Mouse (Mus musculus) forebrain, embryonic 12.5 days (tissue): Measurements from ENCODE around the gene Nfatc2. TPM values are rescaled to one million over a fixed set of nuclear protein-coding genes. Genes with fewer than 3 reads are reported as not detected.

Source experiments
- ATAC-seq: fragments of 200-750 bp; cut with Nextera tagmentation; 2 replicates; pipeline ENCODE4 v1.8.0; 2017; ENCODE audit warnings: moderate TSS enrichment; ENCODE audit not compliant: low FRiP score
- H3K27ac ChIP-seq: fragments of 300-500 bp; sonication (generic); 2 replicates; pipeline ENCODE4 v1.5.1; 2016; ENCODE audit warnings: mild to moderate bottlenecking
- H3K27me3 ChIP-seq: fragments of 300-500 bp; sonication (generic); 2 replicates; pipeline ENCODE4 v1.6.1; 2016; ENCODE audit warnings: mild to moderate bottlenecking
- H3K36me3 ChIP-seq: fragments of 300-500 bp; sonication (generic); replicated peaks from 2 replicates; pipeline ENCODE4 v1.6.1; 2016; ENCODE audit warnings: mild to moderate bottlenecking
- H3K4me1 ChIP-seq: fragments of 300-500 bp; sonication (generic); 2 replicates; pipeline ENCODE4 v1.6.1; 2016
- H3K4me2 ChIP-seq: fragments of 300-500 bp; sonication (generic); 2 replicates; pipeline ENCODE4 v1.6.1; 2016; ENCODE audit warnings: mild to moderate bottlenecking, moderate library complexity
- H3K4me3 ChIP-seq: fragments of 300-500 bp; sonication (generic); replicated peaks from 2 replicates; pipeline ENCODE4 v1.5.1; 2016; ENCODE audit warnings: mild to moderate bottlenecking
- H3K9ac ChIP-seq: fragments of 300-500 bp; sonication (generic); 2 replicates; pipeline ENCODE4 v1.6.1; 2016; ENCODE audit warnings: mild to moderate bottlenecking
- H3K9me3 ChIP-seq: fragments of 300-500 bp; sonication (generic); 2 replicates; pipeline ENCODE4 v1.6.1; 2016
- WGBS: fragments of 180-500 bp; shearing (Covaris S2); methylation state at CpG from one replicate; pipeline ENCODE4 v1.1.7; 2016; 5-methylcytosine and 5-hydroxymethylcytosine counted together
- polyA plus RNA-seq: library from polyadenylated mRNA; unstranded; fragments of >200 nt; fragmentation: Nextera tagmentation; extraction: Ambion mirVana; gene quantifications from 2 replicates; pipeline ENCODE4 v1.2.1, GENCODE M21; 2016

Nfatc2 gene
- polyA plus RNA-seq, 1 experiment from 2014 or later = 1.2 TPM

GRCm38 (mm10) chr2:168519589-168519988, 81.9 kb downstream of the Nfatc2 start:
- Histone ChIP-seq H3K36me3 (no peaks in the 10 kb centered on the region), H3K4me1 (peaks cover 3% of the 10 kb centered on the region; the same call in 1 of the 2 replicates), H3K9me3 (no peaks in the 10 kb centered on the region), H3K9ac (no peak overlapping the region), H3K4me2 (no peak overlapping the region), H3K27ac (no peak overlapping the region), H3K4me3 (no peak overlapping the region), H3K27me3 (no peaks in the 10 kb centered on the region)
- 87% methylated on average over 8 of the region's 8 CpGs for WGBS
- ATAC-seq = no peak

GRCm38 (mm10) chr2:168518256-168518659, 83.2 kb downstream of the Nfatc2 start:
- Histone ChIP-seq H3K27ac (no peak overlapping the region), H3K4me2 (no peak overlapping the region), H3K36me3 (no peaks in the 10 kb centered on the region), H3K4me1 (no peaks in the 10 kb centered on the region), H3K4me3 (no peak overlapping the region), H3K27me3 (no peaks in the 10 kb centered on the region), H3K9ac (no peak overlapping the region), H3K9me3 (no peaks in the 10 kb centered on the region)
- ATAC-seq = no peak
- WGBS = 86% methylated on average over 15 of the region's 15 CpGs

GRCm38 (mm10) chr2:168517774-168518173, 83.7 kb downstream of the Nfatc2 start:
- H3K9me3 ChIP-seq = no peaks in the 10 kb centered on the region
- no peaks in the 10 kb centered on the region for H3K27me3 ChIP-seq
- H3K4me3 ChIP-seq = no peak overlapping the region
- no peaks in the 10 kb centered on the region for H3K36me3 ChIP-seq
- no peak overlapping the region for H3K4me2 ChIP-seq
- no peak overlapping the region for H3K27ac ChIP-seq
- H3K9ac ChIP-seq = no peak overlapping the region
- ATAC-seq = no peak
- WGBS = 85% methylated on average over 7 of the region's 7 CpGs
- no peaks in the 10 kb centered on the region for H3K4me1 ChIP-seq

GRCm38 (mm10) chr2:168516717-168517116, 84.7 kb downstream of the Nfatc2 start:
- H3K9me3 ChIP-seq = peaks cover under 1% of the 10 kb centered on the region; the same call in 1 of the 2 replicates
- no peak for ATAC-seq
- H3K27ac ChIP-seq = no peak overlapping the region
- H3K4me3 ChIP-seq = no peak overlapping the region
- no peak overlapping the region for H3K9ac ChIP-seq
- WGBS = 85% methylated on average over 7 of the region's 7 CpGs
- H3K36me3 ChIP-seq = no peaks in the 10 kb centered on the region
- no peaks in the 10 kb centered on the region for H3K27me3 ChIP-seq
- H3K4me2 ChIP-seq = no peak overlapping the region
- no peaks in the 10 kb centered on the region for H3K4me1 ChIP-seq

GRCm38 (mm10) chr2:168515466-168515865, 86.0 kb downstream of the Nfatc2 start:
- Histone ChIP-seq H3K4me1 (no peaks in the 10 kb centered on the region), H3K9me3 (peaks cover 4% of the 10 kb centered on the region; the same call in 1 of the 2 replicates), H3K36me3 (no peaks in the 10 kb centered on the region), H3K4me3 (no peak overlapping the region), H3K27ac (no peak overlapping the region), H3K9ac (no peak overlapping the region), H3K4me2 (no peak overlapping the region), H3K27me3 (no peaks in the 10 kb centered on the region)
- WGBS = 76% methylated on average over 4 of the region's 4 CpGs
- ATAC-seq = no peak

GRCm38 (mm10) chr2:168514131-168514530, 87.3 kb downstream of the Nfatc2 start:
- ATAC-seq = no peak
- Histone ChIP-seq H3K4me1 (no peaks in the 10 kb centered on the region), H3K9ac (no peak overlapping the region), H3K27me3 (no peaks in the 10 kb centered on the region), H3K4me3 (no peak overlapping the region), H3K27ac (no peak overlapping the region), H3K36me3 (no peaks in the 10 kb centered on the region), H3K9me3 (peaks cover 4% of the 10 kb centered on the region; the same call in 1 of the 2 replicates), H3K4me2 (no peak overlapping the region)
- WGBS = 89% methylated on average over 5 of the region's 5 CpGs

- no peak overlapping the region for H3K4me3 ChIP-seq
- H3K4me1 ChIP-seq = no peaks in the 10 kb centered on the region
- no peaks in the 10 kb centered on the region for H3K27me3 ChIP-seq
- ATAC-seq = no peak
- peaks cover 4% of the 10 kb centered on the region; the same call in 1 of the 2 replicates for H3K9me3 ChIP-seq
- H3K9ac ChIP-seq = no peak overlapping the region
- no peak overlapping the region for H3K27ac ChIP-seq
- no peak overlapping the region for H3K4me2 ChIP-seq
- no peaks in the 10 kb centered on the region for H3K36me3 ChIP-seq
These were observed 89.9 kb downstream of the Nfatc2 start for GRCm38 (mm10) chr2:168511529-168511928.

GRCm38 (mm10) chr2:168508469-168509198, 92.8 kb downstream of the Nfatc2 start:
- H3K9me3 ChIP-seq = peaks cover 4% of the 10 kb centered on the region; the same call in 1 of the 2 replicates
- no peaks in the 10 kb centered on the region for H3K4me1 ChIP-seq
- H3K4me2 ChIP-seq = no peak overlapping the region
- H3K36me3 ChIP-seq = no peaks in the 10 kb centered on the region
- no peaks in the 10 kb centered on the region for H3K27me3 ChIP-seq
- no peak overlapping the region for H3K9ac ChIP-seq
- no peak overlapping the region for H3K4me3 ChIP-seq
- no peak for ATAC-seq
- WGBS = 90% methylated on average over 13 of the region's 13 CpGs
- no peak overlapping the region for H3K27ac ChIP-seq

GRCm38 (mm10) chr2:168504431-168505182, 96.8 kb downstream of the Nfatc2 start:
- no peaks in the 10 kb centered on the region for H3K27me3 ChIP-seq
- no peak overlapping the region for H3K9ac ChIP-seq
- no peaks in the 10 kb centered on the region for H3K36me3 ChIP-seq
- H3K4me2 ChIP-seq = no peak overlapping the region
- 87% methylated on average over 27 of the region's 27 CpGs for WGBS
- no peak overlapping the region for H3K4me3 ChIP-seq
- H3K9me3 ChIP-seq = no peaks in the 10 kb centered on the region
- no peak for ATAC-seq
- no peak overlapping the region for H3K27ac ChIP-seq
- no peaks in the 10 kb centered on the region for H3K4me1 ChIP-seq

- H3K9me3 ChIP-seq = no peaks in the 10 kb centered on the region
- no peak overlapping the region for H3K9ac ChIP-seq
- H3K27me3 ChIP-seq = no peaks in the 10 kb centered on the region
- ATAC-seq = no peak
- H3K36me3 ChIP-seq = no peaks in the 10 kb centered on the region
- no peak overlapping the region for H3K4me3 ChIP-seq
- H3K27ac ChIP-seq = no peak overlapping the region
- H3K4me1 ChIP-seq = no peaks in the 10 kb centered on the region
- 70% methylated on average over 6 of the region's 6 CpGs for WGBS
- H3K4me2 ChIP-seq = no peak overlapping the region
These were observed 97.7 kb downstream of the Nfatc2 start for GRCm38 (mm10) chr2:168503735-168504134.

- ATAC-seq = no peak
- Histone ChIP-seq H3K4me1 (no peaks in the 10 kb centered on the region), H3K4me3 (no peak overlapping the region), H3K4me2 (no peak overlapping the region), H3K36me3 (no peaks in the 10 kb centered on the region), H3K9ac (no peak overlapping the region), H3K27me3 (no peaks in the 10 kb centered on the region), H3K9me3 (no peaks in the 10 kb centered on the region), H3K27ac (no peak overlapping the region)
- 88% methylated on average over 6 of the region's 6 CpGs for WGBS
These were observed 100.7 kb downstream of the Nfatc2 start for GRCm38 (mm10) chr2:168500750-168501149.

- WGBS = 78% methylated on average over 6 of the region's 6 CpGs
- H3K9ac ChIP-seq = no peak overlapping the region
- ATAC-seq = no peak
These were observed 101.2 kb downstream of the Nfatc2 start for GRCm38 (mm10) chr2:168500244-168500643.

More at GRCm38 (mm10) chr2:168500244-168500643, 101.2 kb downstream of the Nfatc2 start:
- Histone ChIP-seq H3K4me1 (no peaks in the 10 kb centered on the region), H3K27ac (no peak overlapping the region), H3K4me3 (no peak overlapping the region), H3K36me3 (no peaks in the 10 kb centered on the region), H3K27me3 (no peaks in the 10 kb centered on the region), H3K4me2 (no peak overlapping the region), H3K9me3 (no peaks in the 10 kb centered on the region)
